Mouse (Mus musculus) hindbrain, embryonic 15.5 days (tissue): ENCODE measurements around the gene Krt4. TPM values are rescaled to one million over a fixed set of nuclear protein-coding genes. Genes with fewer than 3 reads are reported as not detected.

ENCODE experiments used
- ATAC-seq: fragments of 200-750 bp; cut with Nextera tagmentation; 2 replicates; pipeline ENCODE4 v1.8.0; 2017; ENCODE audit warnings: low read depth, moderate number of reproducible peaks, moderate TSS enrichment; ENCODE audit not compliant: low FRiP score
- H3K27ac ChIP-seq: fragments of 300-500 bp; sonication (generic); replicated peaks from 2 replicates; pipeline ENCODE4 v1.5.1; 2015; ENCODE audit warnings: mild to moderate bottlenecking, inconsistent platforms
- H3K27me3 ChIP-seq: fragments of 300-500 bp; sonication (generic); 2 replicates; pipeline ENCODE4 v1.6.1; 2015; ENCODE audit warnings: control low read depth, inconsistent platforms
- H3K36me3 ChIP-seq: fragments of 300-500 bp; sonication (generic); 2 replicates; pipeline ENCODE4 v1.6.1; 2015; ENCODE audit warnings: control low read depth, inconsistent platforms
- H3K4me1 ChIP-seq: fragments of 300-500 bp; sonication (generic); replicated peaks from 2 replicates; pipeline ENCODE4 v1.6.1; 2015; ENCODE audit warnings: control low read depth, inconsistent platforms
- H3K4me2 ChIP-seq: fragments of 300-500 bp; sonication (generic); 2 replicates; pipeline ENCODE4 v1.6.1; 2015; ENCODE audit warnings: moderate library complexity, mild to moderate bottlenecking, inconsistent platforms
- H3K4me3 ChIP-seq: fragments of 300-500 bp; sonication (generic); 2 replicates; pipeline ENCODE4 v1.5.1; 2015; ENCODE audit warnings: mild to moderate bottlenecking, inconsistent platforms
- H3K9ac ChIP-seq: fragments of 300-500 bp; sonication (generic); 2 replicates; pipeline ENCODE4 v1.6.1; 2015; ENCODE audit warnings: inconsistent platforms
- H3K9me3 ChIP-seq: fragments of 300-500 bp; sonication (generic); 2 replicates; pipeline ENCODE4 v1.6.1; 2016; ENCODE audit warnings: control low read depth, inconsistent platforms
- WGBS: fragments of 180-500 bp; shearing (Covaris S2); methylation state at CpG from one replicate; pipeline ENCODE4 v1.1.7; 2015; 5-methylcytosine and 5-hydroxymethylcytosine counted together
- polyA plus RNA-seq: library from polyadenylated mRNA; unstranded; fragments of >200 nt; fragmentation: Nextera tagmentation; extraction: Ambion mirVana; gene quantifications from 2 replicates; pipeline ENCODE4 v1.2.1, GENCODE M21; 2015

Krt4 gene
- polyA plus RNA-seq = 0.07 and 0.40 TPM in 2 replicates

- Histone ChIP-seq H3K9me3 (no peaks in the 10 kb centered on the region), H3K4me3 (no peak within 1 kb of the TSS), H3K27ac (no peak within 1 kb of the TSS), H3K4me2 (no peak within 1 kb of the TSS), H3K36me3 (no peaks in the 10 kb centered on the region), H3K4me1 (peaks cover 3% of the 10 kb centered on the region; the same call in 1 of the 2 replicates), H3K9ac (no peak within 1 kb of the TSS), H3K27me3 (no peaks in the 10 kb centered on the region)
- 83% methylated on average over 11 of the region's 11 CpGs for WGBS
- ATAC-seq = no peak
Measured at GRCm38 (mm10) chr15:101924635-101925034, at the start of gene Krt4. Krt4 (minus strand) TSS chr15:101924735.

GRCm38 (mm10) chr15:101973414-101974077, 49.0 kb upstream of the Krt4 start:
- H3K9ac ChIP-seq = no peak overlapping the region
- H3K4me3 ChIP-seq = no peak overlapping the region
- H3K4me1 ChIP-seq = peaks cover 12% of the 10 kb centered on the region
- H3K27me3 ChIP-seq = no peaks in the 10 kb centered on the region
- H3K9me3 ChIP-seq = no peaks in the 10 kb centered on the region
- ATAC-seq = peak; percentile 66; the same call in 1 of the 2 replicates
- H3K27ac ChIP-seq = no peak overlapping the region
- H3K36me3 ChIP-seq = no peaks in the 10 kb centered on the region
- no peak overlapping the region for H3K4me2 ChIP-seq
- 8% methylated on average over 15 of the region's 15 CpGs for WGBS

DNA sequence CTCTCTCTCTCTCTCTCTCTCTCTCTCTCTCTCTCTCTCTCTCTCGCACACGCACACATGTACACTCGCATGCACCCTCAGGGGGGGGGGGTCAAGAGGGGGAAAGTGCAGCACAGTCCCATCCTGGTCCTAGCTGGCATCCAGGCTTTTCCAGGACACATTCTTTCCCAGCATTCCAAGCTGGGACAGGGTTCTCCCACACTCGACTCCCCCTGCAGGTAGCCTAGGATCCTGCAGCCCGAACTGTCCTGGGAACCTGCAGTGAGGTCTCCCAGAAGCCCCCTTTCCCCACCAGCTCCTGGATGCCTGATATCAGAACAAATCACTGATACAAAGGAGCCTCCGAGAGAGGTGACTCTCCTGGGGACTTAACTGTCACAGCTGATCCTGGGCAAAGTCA, 46.0 kb upstream of the Krt4 start:
- H3K9ac ChIP-seq = no peak overlapping the region
- H3K9me3 ChIP-seq = no peaks in the 10 kb centered on the region
- no peak overlapping the region for H3K4me2 ChIP-seq
- H3K27ac ChIP-seq = no peak overlapping the region
- H3K4me1 ChIP-seq = 0 out of 2 replicates have a peak, but pooled peaks cover 3% of the 10 kb centered on the region
- H3K36me3 ChIP-seq = no peaks in the 10 kb centered on the region
- no peak overlapping the region for H3K4me3 ChIP-seq
- H3K27me3 ChIP-seq = no peaks in the 10 kb centered on the region
- WGBS = 5% methylated on average over 3 of the region's 6 CpGs
- no peak for ATAC-seq

- WGBS = 84% methylated on average over 8 of the region's 8 CpGs
- Histone ChIP-seq H3K27ac (no peak overlapping the region), H3K9ac (no peak overlapping the region), H3K4me1 (no peaks in the 10 kb centered on the region), H3K4me3 (no peak overlapping the region), H3K36me3 (no peaks in the 10 kb centered on the region), H3K4me2 (no peak overlapping the region), H3K9me3 (no peaks in the 10 kb centered on the region), H3K27me3 (no peaks in the 10 kb centered on the region)
- no peak for ATAC-seq
Measured at GRCm38 (mm10) chr15:101966808-101967207, 42.3 kb upstream of the Krt4 start.

GRCm38 (mm10) chr15:101958891-101959290, 34.4 kb upstream of the Krt4 start:
- 89% methylated on average over 3 of the region's 3 CpGs for WGBS
- H3K4me3 ChIP-seq = no peak overlapping the region
- H3K4me2 ChIP-seq = no peak overlapping the region
- no peak overlapping the region for H3K27ac ChIP-seq
- no peak overlapping the region for H3K9ac ChIP-seq
- H3K36me3 ChIP-seq = no peaks in the 10 kb centered on the region
- H3K27me3 ChIP-seq = no peaks in the 10 kb centered on the region
- H3K4me1 ChIP-seq = no peaks in the 10 kb centered on the region
- H3K9me3 ChIP-seq = no peaks in the 10 kb centered on the region
- ATAC-seq = no peak

DNA sequence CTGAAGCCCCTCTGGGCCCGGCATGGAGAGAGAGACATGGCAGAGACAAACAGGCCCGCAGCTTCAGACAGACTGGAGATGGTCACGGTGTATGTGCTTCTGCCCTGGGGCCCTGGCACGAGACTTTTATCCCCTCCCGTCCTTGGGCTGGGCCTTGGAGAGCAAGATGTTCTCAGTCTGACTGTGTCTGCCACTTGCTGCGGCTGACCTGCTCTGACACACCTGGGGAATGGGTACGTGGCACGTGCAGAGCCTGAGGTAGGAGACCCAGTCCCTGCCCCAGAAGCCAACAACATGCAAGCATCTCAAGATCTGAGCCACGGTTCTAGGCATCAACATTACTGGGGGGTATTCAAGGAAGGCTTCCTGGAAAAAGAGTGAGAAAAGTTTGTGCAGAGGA, 29.7 kb upstream of the Krt4 start, which contains the start of gene Krt78:
Gene Krt78, minus strand, starts transcription at position 101 of the 400 bp plus-strand sequence.
- Histone ChIP-seq H3K27ac (no peak within 1 kb of the TSS), H3K9me3 (no peaks in the 10 kb centered on the region), H3K4me1 (no peaks in the 10 kb centered on the region), H3K9ac (no peak within 1 kb of the TSS), H3K36me3 (no peaks in the 10 kb centered on the region), H3K4me3 (no peak within 1 kb of the TSS), H3K4me2 (no peak within 1 kb of the TSS), H3K27me3 (no peaks in the 10 kb centered on the region)
- 87% methylated on average over 9 of the region's 9 CpGs for WGBS
- ATAC-seq = no peak

- no peak for ATAC-seq
- Histone ChIP-seq H3K36me3 (no peaks in the 10 kb centered on the region), H3K4me3 (no peak overlapping the region), H3K4me1 (no peaks in the 10 kb centered on the region), H3K27me3 (no peaks in the 10 kb centered on the region), H3K9me3 (no peaks in the 10 kb centered on the region), H3K27ac (no peak overlapping the region), H3K9ac (no peak overlapping the region), H3K4me2 (no peak overlapping the region)
- WGBS = 89% methylated on average over 7 of the region's 7 CpGs
Measured at GRCm38 (mm10) chr15:101952733-101953474, 28.4 kb upstream of the Krt4 start.

DNA sequence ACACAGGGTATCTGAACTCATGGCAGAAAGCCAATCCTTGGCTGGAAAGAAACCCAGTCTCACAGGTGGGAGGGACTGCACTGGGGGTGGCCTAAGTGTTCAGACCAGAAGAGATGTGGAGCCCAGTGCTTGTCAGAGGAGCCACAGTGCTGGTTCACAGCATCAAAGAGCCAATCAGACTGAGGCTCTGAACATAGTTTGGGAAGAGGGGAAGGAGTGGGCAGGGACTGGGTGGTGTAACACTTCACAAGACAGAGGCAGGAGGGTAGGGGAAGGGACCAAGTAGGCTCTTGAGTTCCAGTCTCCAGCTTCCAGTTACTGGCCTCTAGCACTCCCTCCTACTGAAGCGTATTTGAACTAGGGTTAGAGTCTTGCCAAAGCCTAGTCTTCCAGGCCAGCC, 20.9 kb upstream of the Krt4 start:
- ATAC-seq = no peak
- Histone ChIP-seq H3K9me3 (no peaks in the 10 kb centered on the region), H3K36me3 (no peaks in the 10 kb centered on the region), H3K9ac (no peak overlapping the region), H3K4me1 (peaks cover 5% of the 10 kb centered on the region; the same call in 1 of the 2 replicates), H3K4me3 (no peak overlapping the region), H3K27ac (no peak overlapping the region), H3K27me3 (no peaks in the 10 kb centered on the region), H3K4me2 (no peak overlapping the region)
- WGBS = 95% methylated on average over 1 of the region's 1 CpGs

GRCm38 (mm10) chr15:101941948-101942347, 17.4 kb upstream of the Krt4 start:
- WGBS = 71% methylated on average over 8 of the region's 8 CpGs
- H3K27ac ChIP-seq = no peak overlapping the region
- no peaks in the 10 kb centered on the region for H3K9me3 ChIP-seq
- ATAC-seq = no peak
- H3K4me1 ChIP-seq = peaks cover 5% of the 10 kb centered on the region; the same call in 1 of the 2 replicates
- no peak overlapping the region for H3K9ac ChIP-seq
- no peaks in the 10 kb centered on the region for H3K27me3 ChIP-seq
- no peak overlapping the region for H3K4me2 ChIP-seq
- H3K36me3 ChIP-seq = no peaks in the 10 kb centered on the region
- no peak overlapping the region for H3K4me3 ChIP-seq

- H3K4me3 ChIP-seq = no peak within 1 kb of the TSS
- 85% methylated on average over 6 of the region's 6 CpGs for WGBS
- H3K4me1 ChIP-seq = peaks cover 5% of the 10 kb centered on the region; the same call in 1 of the 2 replicates
- H3K9ac ChIP-seq = no peak within 1 kb of the TSS
- no peaks in the 10 kb centered on the region for H3K27me3 ChIP-seq
- ATAC-seq = no peak
- no peak within 1 kb of the TSS for H3K4me2 ChIP-seq
- H3K27ac ChIP-seq = no peak within 1 kb of the TSS
- no peaks in the 10 kb centered on the region for H3K9me3 ChIP-seq
- H3K36me3 ChIP-seq = no peaks in the 10 kb centered on the region
Measured at GRCm38 (mm10) chr15:101940274-101940829, 15.8 kb upstream of the Krt4 start, which contains the start of gene Krt79. Krt79 (minus strand) TSS chr15:101940324.

GRCm38 (mm10) chr15:101938600-101939308, 14.2 kb upstream of the Krt4 start:
- no peaks in the 10 kb centered on the region for H3K9me3 ChIP-seq
- no peaks in the 10 kb centered on the region for H3K27me3 ChIP-seq
- no peak overlapping the region for H3K4me2 ChIP-seq
- ATAC-seq = no peak
- 87% methylated on average over 9 of the region's 9 CpGs for WGBS
- no peaks in the 10 kb centered on the region for H3K36me3 ChIP-seq
- no peak overlapping the region for H3K9ac ChIP-seq
- peaks cover 5% of the 10 kb centered on the region; the same call in 1 of the 2 replicates for H3K4me1 ChIP-seq
- H3K4me3 ChIP-seq = no peak overlapping the region
- H3K27ac ChIP-seq = no peak overlapping the region
